Mouse (Mus musculus) ES-Bruce4 (cell line): ENCODE results near the gene Hist1h3g.

Experiments used
- CTCF ChIP-seq: IDR thresholded peaks from one replicate; pipeline ENCODE4 v1.8.1; 2011; ENCODE audit warnings: low read depth, low read length
- POLR2A ChIP-seq: IDR thresholded peaks from one replicate; pipeline ENCODE4 v1.8.1; 2011; ENCODE audit warnings: low read length; ENCODE audit not compliant: insufficient read depth

- TF ChIP-seq CTCF (peak; percentile 72), POLR2A (no peak)
Observed at GRCm38 (mm10) chr13:23524654-23525053, 10.6 kb upstream of the Hist1h3g start.
